Mouse (Mus musculus) myocyte (in vitro differentiated cells): ENCODE measurements around the gene 6030408B16Rik. TPM values are rescaled to one million over a fixed set of nuclear protein-coding genes. Genes with fewer than 3 reads are reported as not detected.

Experiments
- H3K27me3 ChIP-seq: one replicate; pipeline ENCODE4 v1.6.1; 2011; ENCODE audit not compliant: control insufficient read depth, insufficient read depth, insufficient read length
- H3K36me3 ChIP-seq: one replicate; pipeline ENCODE4 v1.6.1; 2011; ENCODE audit not compliant: control insufficient read depth, insufficient read depth
- H3K4me2 ChIP-seq: one replicate; pipeline ENCODE4 v1.6.1; 2011; ENCODE audit warnings: low read depth, control low read depth
- H3K4me3 ChIP-seq: one replicate; pipeline ENCODE4 v1.5.1; 2011; ENCODE audit warnings: mild to moderate bottlenecking, control low read depth, moderate library complexity
- H3K79me2 ChIP-seq: one replicate; pipeline ENCODE4 v1.6.1; 2011; ENCODE audit not compliant: control insufficient read depth, insufficient read depth
- H3ac ChIP-seq: one replicate; pipeline ENCODE4 v1.6.1; 2011; ENCODE audit not compliant: control insufficient read depth, insufficient read length
- CEBPB ChIP-seq: IDR thresholded peaks from 2 replicates; pipeline ENCODE4 v1.6.1; 2011; ENCODE audit warnings: mild to moderate bottlenecking, moderate library complexity; ENCODE audit not compliant: poor library complexity, insufficient read depth, severe bottlenecking
- E2F4 ChIP-seq: IDR thresholded peaks from one replicate; pipeline ENCODE4 v1.6.1; 2011; ENCODE audit warnings: mild to moderate bottlenecking, control low read depth, moderate library complexity; ENCODE audit not compliant: insufficient read depth
- MAX ChIP-seq: IDR thresholded peaks from one replicate; pipeline ENCODE4 v1.6.1; 2011; ENCODE audit warnings: low read depth, mild to moderate bottlenecking, control low read depth
- MYOD1 ChIP-seq, 3 experiments: IDR thresholded peaks; one replicate each; pipeline ENCODE4 v1.6.1; 2011; ENCODE audit warnings: control low read depth in 2 of 3, low read depth in 2 of 3, mild to moderate bottlenecking in 2 of 3, moderate library complexity in 1 of 3; ENCODE audit not compliant: insufficient read length in 2 of 3, control insufficient read depth in 1 of 3
- MYOG ChIP-seq, 3 experiments: IDR thresholded peaks; one replicate each; pipeline ENCODE4 v1.6.1; 2011; ENCODE audit warnings: control low read depth in 2 of 3, low read depth in 2 of 3, mild to moderate bottlenecking in 2 of 3; ENCODE audit not compliant: insufficient read length in 2 of 3, control insufficient read depth in 1 of 3, insufficient read depth in 1 of 3
- POLR2A ChIP-seq: IDR thresholded peaks from one replicate; pipeline ENCODE4 v1.6.1; 2011; ENCODE audit warnings: low read depth, mild to moderate bottlenecking, control low read depth, moderate library complexity; ENCODE audit not compliant: insufficient read length
- POLR2AphosphoS2 ChIP-seq: IDR thresholded peaks from one replicate; pipeline ENCODE4 v1.6.1; 2011; ENCODE audit warnings: low read depth, control low read depth; ENCODE audit not compliant: insufficient read length
- REST ChIP-seq: IDR thresholded peaks from one replicate; pipeline ENCODE4 v1.6.1; 2011; ENCODE audit warnings: mild to moderate bottlenecking, control low read depth, moderate library complexity; ENCODE audit not compliant: insufficient read depth, insufficient read length
- SRF ChIP-seq: IDR thresholded peaks from one replicate; pipeline ENCODE4 v1.6.1; 2011; ENCODE audit warnings: low read depth; ENCODE audit not compliant: control insufficient read depth, insufficient read length
- TCF12 ChIP-seq: IDR thresholded peaks from one replicate; pipeline ENCODE4 v1.6.1; 2011; ENCODE audit warnings: mild to moderate bottlenecking, control low read depth; ENCODE audit not compliant: poor library complexity, insufficient read depth, severe bottlenecking
- TCF3 ChIP-seq: IDR thresholded peaks from one replicate; pipeline ENCODE4 v1.6.1; 2011; ENCODE audit warnings: low read depth, control low read depth; ENCODE audit not compliant: insufficient read length
- USF1 ChIP-seq: IDR thresholded peaks from one replicate; pipeline ENCODE4 v1.6.1; 2011; ENCODE audit warnings: low read depth, mild to moderate bottlenecking, control low read depth, moderate library complexity
- polyA plus RNA-seq: library from polyadenylated mRNA; unstranded; fragments of >200 nt; fragmentation: generic; extraction: Trizol; gene quantifications from one replicate; pipeline ENCODE4 v1.2.1, GENCODE M21; 2012; ENCODE audit warnings: missing spikeins

Gene 6030408B16Rik
- polyA plus RNA-seq, 1 experiment, result 0.16 TPM

DNA sequence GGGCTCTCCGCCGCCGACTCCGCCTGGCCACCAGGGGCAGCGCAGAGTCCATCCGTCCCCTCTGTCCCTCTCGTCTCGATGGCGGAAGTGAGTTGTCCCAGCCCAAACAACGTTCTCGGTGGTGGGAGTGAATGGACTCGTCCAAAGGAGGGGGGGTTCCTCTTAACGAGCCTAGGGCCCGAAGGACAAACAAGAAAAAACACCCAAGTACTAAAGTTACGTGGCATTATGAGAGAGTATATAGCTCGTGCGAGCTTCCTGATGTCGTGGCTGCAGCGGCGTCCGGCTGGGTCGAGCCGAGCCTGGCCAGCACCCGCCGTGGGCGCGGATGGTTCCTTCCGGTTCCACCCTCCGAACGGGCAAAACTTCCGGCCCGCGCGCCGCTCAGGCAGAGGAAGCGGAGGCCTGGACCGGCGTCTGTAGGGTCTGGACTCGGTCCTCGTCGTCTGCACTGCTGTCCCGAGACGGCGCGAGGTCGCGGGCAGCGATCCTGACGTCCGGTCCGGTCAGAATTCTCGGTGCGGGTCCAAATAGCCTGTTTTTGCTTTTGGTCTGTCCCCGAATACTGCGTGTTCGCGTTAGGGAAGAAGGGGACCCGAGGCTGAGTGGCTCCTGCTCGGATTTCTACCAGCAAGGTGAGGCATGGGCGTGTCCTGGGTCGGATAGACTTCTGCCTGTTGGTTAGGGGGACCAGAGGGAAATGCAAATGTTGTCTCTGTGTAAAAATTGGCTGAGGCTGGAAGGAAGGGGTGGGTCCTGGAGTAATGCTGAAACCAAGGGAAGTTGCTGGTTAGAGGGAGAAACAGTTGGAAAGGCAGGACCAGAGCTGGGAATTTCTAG lies 8.9 kb upstream of the 6030408B16Rik start, which contains the start of gene Atg101:
Gene Atg101, plus strand, starts transcription at position 362 of the 840 bp plus-strand sequence.
- peak within 1 kb of the TSS; percentile 70 for H3K4me3 ChIP-seq

DNA sequence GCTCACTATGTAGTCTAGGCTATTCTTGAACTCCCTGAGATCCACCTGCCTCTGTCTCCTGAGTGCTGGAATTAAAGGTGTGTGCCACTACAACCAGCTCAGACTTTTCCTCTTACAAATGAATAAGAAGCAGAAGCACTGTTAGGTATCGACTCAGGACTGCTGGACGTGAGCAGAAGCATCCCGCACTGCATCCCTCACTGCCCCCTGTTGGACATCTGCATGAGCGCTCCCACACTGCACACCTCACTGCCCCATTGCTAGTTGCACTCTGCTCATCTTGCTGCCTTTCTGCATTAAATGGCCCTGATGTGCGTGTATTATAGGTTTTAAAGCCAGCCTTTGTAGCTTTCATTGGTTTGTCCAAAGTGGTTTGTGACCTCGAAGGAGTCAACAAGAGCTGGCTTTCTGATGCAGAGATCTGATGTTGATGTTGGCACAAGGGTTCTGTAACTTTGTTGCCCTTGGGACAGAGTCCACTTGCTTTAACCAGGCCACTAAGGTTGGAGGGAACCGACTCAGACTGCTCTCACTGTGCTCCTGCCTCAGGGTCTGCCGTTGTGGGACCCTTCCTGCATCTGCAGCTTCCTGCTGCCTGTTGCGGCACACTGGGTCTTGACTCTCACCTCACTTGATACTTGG lies 6.8 kb upstream of the 6030408B16Rik start:
- Histone ChIP-seq H3K79me2 (peaks cover 25% of the 10 kb centered on the region), H3K4me3 (no peak overlapping the region), H3ac (no peak overlapping the region), H3K36me3 (peaks cover 50% of the 10 kb centered on the region), H3K4me2 (no peak overlapping the region), H3K27me3 (no peaks in the 10 kb centered on the region)
- no peak for TF ChIP-seq POLR2A
- no peak for TF ChIP-seq REST
- no peak for TF ChIP-seq MYOG (IDR thresholded peaks at IDR 0.05; ENCODE audit: control insufficient read depth in 1 of 3, insufficient read depth in 1 of 3, insufficient read length in 2 of 3, low read depth in 2 of 3)
- TF ChIP-seq MAX, result no peak
- TF ChIP-seq CEBPB, result no peak
- no peak for TF ChIP-seq POLR2AphosphoS2
- no peak for TF ChIP-seq TCF3
- no peak for TF ChIP-seq MYOD1 (IDR thresholded peaks at IDR 0.05; ENCODE audit: control insufficient read depth in 1 of 3, insufficient read length in 2 of 3, low read depth in 2 of 3)
- TF ChIP-seq USF1, result no peak
- no peak for TF ChIP-seq E2F4
- TF ChIP-seq TCF12, result no peak
- no peak for TF ChIP-seq SRF

More for the DNA sequence above, 8.9 kb upstream of the 6030408B16Rik start, which contains the start of gene Atg101:
- H3ac ChIP-seq, result peak within 1 kb of the TSS; percentile 68
- H3K36me3 ChIP-seq, result peaks cover 31% of the 10 kb centered on the region
- peak within 1 kb of the TSS; percentile 99 for H3K4me2 ChIP-seq
- TF ChIP-seq MAX (no peak), POLR2AphosphoS2 (peak; percentile 96), SRF (peak; percentile 79), MYOG (IDR thresholded peaks at IDR 0.05; ENCODE audit: control insufficient read depth in 1 of 3, insufficient read depth in 1 of 3, insufficient read length in 2 of 3, low read depth in 2 of 3) (peak in 2 of 3 experiments; percentile 27 to 71), MYOD1 (IDR thresholded peaks at IDR 0.05; ENCODE audit: control insufficient read depth in 1 of 3, insufficient read length in 2 of 3, low read depth in 2 of 3) (peak in 1 of 3 experiments; percentile 19), POLR2A (peak; percentile 95), USF1 (no peak), TCF3 (peak; percentile 33), REST (peak; percentile 0), TCF12 (no peak), E2F4 (peak; percentile 51)
- no peaks in the 10 kb centered on the region for H3K27me3 ChIP-seq
- peaks cover 25% of the 10 kb centered on the region for H3K79me2 ChIP-seq

- H3K36me3 ChIP-seq, result peaks cover 50% of the 10 kb centered on the region
- TF ChIP-seq E2F4 (no peak), MYOG (IDR thresholded peaks at IDR 0.05; ENCODE audit: control insufficient read depth in 1 of 3, insufficient read depth in 1 of 3, insufficient read length in 2 of 3, low read depth in 2 of 3) (no peak), CEBPB (no peak), TCF3 (no peak)
- no peak overlapping the region for H3K4me3 ChIP-seq
- no peak overlapping the region for H3K4me2 ChIP-seq
- H3K79me2 ChIP-seq, result peaks cover 25% of the 10 kb centered on the region
- H3ac ChIP-seq, result no peak overlapping the region
- H3K27me3 ChIP-seq, result no peaks in the 10 kb centered on the region
Observed at GRCm38 (mm10) chr15:101287361-101287760, 5.7 kb upstream of the 6030408B16Rik start.

DNA sequence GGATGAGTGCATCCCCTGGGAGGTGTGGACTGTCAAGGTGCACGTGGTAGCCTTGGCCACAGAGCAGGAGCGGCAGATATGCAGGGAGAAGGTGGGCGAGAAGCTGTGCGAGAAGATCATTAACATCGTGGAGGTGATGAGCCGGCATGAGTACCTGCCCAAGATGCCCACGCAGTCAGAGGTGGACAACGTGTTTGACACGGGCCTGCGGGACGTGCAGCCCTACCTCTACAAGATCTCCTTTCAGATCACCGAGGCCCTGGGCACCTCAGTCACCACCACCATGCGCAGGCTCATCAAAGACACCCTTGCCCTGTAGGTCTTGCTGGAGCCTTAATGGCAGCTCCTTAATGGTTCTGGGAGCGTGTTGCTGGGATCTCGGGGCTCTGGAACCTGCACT lies 2.7 kb upstream of the 6030408B16Rik start:
- peaks cover 50% of the 10 kb centered on the region for H3K36me3 ChIP-seq
- no peak overlapping the region for H3K4me3 ChIP-seq
- TF ChIP-seq TCF3 (no peak), MAX (no peak), POLR2A (no peak), MYOD1 (IDR thresholded peaks at IDR 0.05; ENCODE audit: control insufficient read depth in 1 of 3, insufficient read length in 2 of 3, low read depth in 2 of 3) (no peak), REST (no peak), USF1 (no peak), TCF12 (no peak), CEBPB (no peak), MYOG (IDR thresholded peaks at IDR 0.05; ENCODE audit: control insufficient read depth in 1 of 3, insufficient read depth in 1 of 3, insufficient read length in 2 of 3, low read depth in 2 of 3) (no peak), SRF (no peak)
- no peak overlapping the region for H3ac ChIP-seq
- peaks cover 13% of the 10 kb centered on the region for H3K79me2 ChIP-seq
- no peaks in the 10 kb centered on the region for H3K27me3 ChIP-seq
- H3K4me2 ChIP-seq, result no peak overlapping the region
